Comparison of ENCODE assay signal across 16 mouse cellular contexts in the genomic region with DNA sequence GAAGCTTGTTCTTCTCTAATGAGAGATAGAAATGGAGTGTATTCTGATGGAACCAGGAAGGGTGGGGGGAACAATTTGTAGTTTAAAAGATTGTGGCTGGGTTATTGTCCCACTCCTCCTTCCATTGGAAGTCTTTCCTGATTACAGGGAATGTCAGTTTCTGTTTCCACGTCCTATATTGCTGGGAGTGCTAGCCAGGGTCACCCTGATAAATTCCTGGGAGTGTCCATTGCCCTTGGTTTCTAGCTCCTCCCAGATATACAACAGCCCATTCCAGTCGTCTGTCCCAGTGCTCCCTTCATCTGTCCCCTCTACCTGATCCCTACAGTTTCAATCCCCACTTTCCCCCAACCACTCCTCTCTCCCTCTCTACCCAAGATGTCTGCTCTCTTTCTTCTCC.
"Had no signal": no experiment of that assay in that cellular context is flagged by ENCODE, and none has a peak within 500 bp of the region (broad histone marks: within the 10 kb centered on the region; RNA-seq: fewer than 3 reads in every experiment).

No protein-coding gene starts in this region.

- H3K36me3 ChIP-seq: neural tube, embryonic 12.5 days; neural tube, embryonic 13.5 days; neural tube, embryonic 15.5 days; stomach, embryonic 15.5 days had no signal

- H3K9ac ChIP-seq: neural tube, embryonic 12.5 days; neural tube, embryonic 13.5 days; neural tube, embryonic 15.5 days; stomach, embryonic 15.5 days had no signal

- DNase-seq: retina, postnatal 1 day; right cerebral cortex, postnatal 14 days; right cerebral cortex, postnatal 25 days; right cerebral cortex, postnatal 4 days; spleen, adult 18-20 months; thymus, adult 18-20 months; thymus, adult 2 months; thymus, postnatal 14 days; thymus, postnatal 25 days; thymus, postnatal 36 days; thymus, postnatal 4 days had no signal

- H3K27ac ChIP-seq: neural tube, embryonic 12.5 days; neural tube, embryonic 13.5 days; neural tube, embryonic 15.5 days; stomach, embryonic 15.5 days; stomach, postnatal 0 days had no signal

- H3K9me3 ChIP-seq: neural tube, embryonic 15.5 days; stomach, embryonic 15.5 days had no signal

- H3K27me3 ChIP-seq: neural tube, embryonic 12.5 days; neural tube, embryonic 13.5 days; neural tube, embryonic 15.5 days; stomach, embryonic 15.5 days had no signal

- H3K4me2 ChIP-seq: neural tube, embryonic 12.5 days; neural tube, embryonic 13.5 days; neural tube, embryonic 15.5 days; stomach, embryonic 15.5 days had no signal

- H3K4me3 ChIP-seq: neural tube, embryonic 12.5 days; neural tube, embryonic 13.5 days; neural tube, embryonic 15.5 days; stomach, embryonic 15.5 days had no signal

- H3K4me1 ChIP-seq: neural tube, embryonic 12.5 days; neural tube, embryonic 13.5 days; neural tube, embryonic 15.5 days; stomach, embryonic 15.5 days had no signal
